Mouse (Mus musculus): ENCODE results near the gene Taar7f. TPM values are rescaled to one million over a fixed set of nuclear protein-coding genes. Genes with fewer than 3 reads are reported as not detected.
"Not testable (repeated sequence)": the region's sequence is repeated elsewhere in the genome, so short reads cannot be mapped to it uniquely, and the experiment has no call there.

Gene Taar7f
- polyA plus RNA-seq, 1 experiment from 2014 or later: not detected

DNA sequence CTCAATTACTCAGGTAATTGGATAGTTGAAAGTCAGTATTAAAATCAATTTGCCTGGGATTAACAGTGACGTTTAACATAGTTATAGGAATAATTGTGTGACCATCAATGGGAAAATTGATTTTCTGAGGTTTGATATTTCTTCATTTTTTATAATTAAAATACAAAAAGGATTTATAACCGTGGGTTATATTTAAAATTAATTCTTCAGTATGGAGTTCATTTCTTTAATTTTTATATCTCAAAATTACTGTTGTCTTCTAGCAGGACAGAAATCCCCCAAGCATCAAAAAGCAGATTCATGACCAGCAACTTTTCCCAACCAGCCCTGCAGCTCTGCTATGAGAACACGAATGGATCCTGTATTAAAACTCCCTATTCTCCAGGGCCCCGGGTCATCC, 26.9 kb downstream of the Taar7f start, which contains the start of gene Taar8a:
Gene Taar8a, plus strand, starts transcription at position 301 of the 400 bp plus-strand sequence.
- not testable (repeated sequence) for H3K27me3 ChIP-seq; H3K9ac ChIP-seq; H3K36me3 ChIP-seq; H3K4me1 ChIP-seq (replicated peaks); H3K4me3 ChIP-seq; H3K9me3 ChIP-seq (replicated peaks); H3K27ac ChIP-seq; H3K4me2 ChIP-seq; ATAC-seq (replicated peaks; ENCODE audit: insufficient number of reproducible peaks, insufficient read depth, low FRiP score, low read depth)
- 75% methylated on average over 2 of the region's 4 CpGs for WGBS

DNA sequence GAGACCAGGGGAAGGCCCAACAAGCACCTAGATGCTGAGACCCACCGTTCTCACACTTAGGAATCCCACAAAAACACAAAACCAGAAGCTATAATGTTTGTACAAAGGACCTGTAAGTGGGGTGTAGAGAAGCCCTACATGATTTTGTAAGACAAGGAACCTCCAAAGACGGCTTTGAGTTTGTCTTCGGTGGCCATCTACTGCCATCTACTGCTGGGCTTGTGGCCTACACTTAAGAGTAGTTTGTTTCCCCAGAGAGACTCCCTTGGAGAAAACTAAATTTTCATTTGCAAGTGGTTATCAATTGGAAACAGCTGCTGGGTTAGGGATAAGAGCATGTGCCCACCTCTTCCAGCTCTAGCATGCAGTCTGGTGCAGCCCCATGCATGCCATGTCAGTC, 30.9 kb downstream of the Taar7f start:
- no peaks in the 10 kb centered on the region for H3K4me1 ChIP-seq (replicated peaks)
- ATAC-seq (replicated peaks; ENCODE audit: insufficient number of reproducible peaks, insufficient read depth, low FRiP score, low read depth): no peak
- no peak overlapping the region for H3K4me2 ChIP-seq
- H3K9me3 ChIP-seq (replicated peaks): no peaks in the 10 kb centered on the region
- no peaks in the 10 kb centered on the region for H3K36me3 ChIP-seq
- no peak overlapping the region for H3K4me3 ChIP-seq
- no peak overlapping the region for H3K9ac ChIP-seq
- WGBS: 28% methylated on average over 3 of the region's 3 CpGs
- no peak overlapping the region for H3K27ac ChIP-seq
- no peaks in the 10 kb centered on the region for H3K27me3 ChIP-seq

DNA sequence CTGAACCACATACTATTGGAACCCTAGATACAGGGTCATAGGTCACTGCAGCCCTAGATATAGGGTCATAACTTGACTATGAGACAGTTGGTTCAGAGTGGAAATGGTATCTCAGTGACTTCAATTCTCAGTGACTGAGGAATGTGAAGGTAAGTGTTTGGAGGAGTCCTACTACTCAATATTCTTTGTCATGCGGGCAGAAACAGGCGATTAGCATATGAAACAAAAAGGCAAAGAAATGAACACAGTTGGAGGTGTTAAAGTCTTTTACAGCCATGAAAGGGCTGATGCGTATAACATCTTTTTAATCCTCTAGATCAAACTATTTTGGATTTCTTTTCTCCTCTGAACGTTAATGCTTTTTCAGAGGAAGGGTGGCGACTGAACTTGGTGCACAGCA, 36.6 kb downstream of the Taar7f start:
- H3K36me3 ChIP-seq: no peaks in the 10 kb centered on the region
- ATAC-seq (replicated peaks; ENCODE audit: insufficient number of reproducible peaks, insufficient read depth, low FRiP score, low read depth): no peak
- H3K4me3 ChIP-seq: no peak overlapping the region
- H3K4me2 ChIP-seq: no peak overlapping the region
- no peaks in the 10 kb centered on the region for H3K27me3 ChIP-seq
- 82% methylated on average over 5 of the region's 5 CpGs for WGBS
- H3K27ac ChIP-seq: no peak overlapping the region
- H3K9ac ChIP-seq: no peak overlapping the region
- no peaks in the 10 kb centered on the region for H3K4me1 ChIP-seq (replicated peaks)
- H3K9me3 ChIP-seq (replicated peaks): no peaks in the 10 kb centered on the region

DNA sequence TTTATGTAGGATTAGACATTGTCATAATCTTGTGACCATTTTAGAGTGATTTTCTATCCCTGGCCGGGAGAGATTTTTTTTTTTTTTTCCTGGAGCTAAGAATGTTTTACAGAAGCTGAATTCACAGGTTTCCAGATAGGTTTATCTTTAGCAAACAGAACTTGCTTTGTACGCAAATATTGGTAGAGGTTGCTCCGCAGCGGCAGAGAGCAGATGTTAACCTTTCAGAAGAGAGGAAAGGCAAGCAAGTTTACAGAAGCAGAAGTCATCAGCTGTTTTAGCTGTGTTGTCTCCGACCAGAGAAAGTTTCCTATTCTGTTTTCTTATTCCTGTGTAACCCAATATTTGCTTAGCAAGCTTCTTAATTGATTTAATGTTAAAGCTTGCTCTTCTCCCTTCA, 37.2 kb downstream of the Taar7f start:
- Histone ChIP-seq H3K4me2 (no peak overlapping the region), H3K9ac (no peak overlapping the region), H3K4me3 (no peak overlapping the region), H3K36me3 (no peaks in the 10 kb centered on the region), H3K27me3 (no peaks in the 10 kb centered on the region), H3K9me3 (replicated peaks) (no peaks in the 10 kb centered on the region), H3K27ac (no peak overlapping the region), H3K4me1 (replicated peaks) (no peaks in the 10 kb centered on the region)
- 52% methylated on average over 5 of the region's 5 CpGs for WGBS
- no peak for ATAC-seq (replicated peaks; ENCODE audit: insufficient number of reproducible peaks, insufficient read depth, low FRiP score, low read depth)

DNA sequence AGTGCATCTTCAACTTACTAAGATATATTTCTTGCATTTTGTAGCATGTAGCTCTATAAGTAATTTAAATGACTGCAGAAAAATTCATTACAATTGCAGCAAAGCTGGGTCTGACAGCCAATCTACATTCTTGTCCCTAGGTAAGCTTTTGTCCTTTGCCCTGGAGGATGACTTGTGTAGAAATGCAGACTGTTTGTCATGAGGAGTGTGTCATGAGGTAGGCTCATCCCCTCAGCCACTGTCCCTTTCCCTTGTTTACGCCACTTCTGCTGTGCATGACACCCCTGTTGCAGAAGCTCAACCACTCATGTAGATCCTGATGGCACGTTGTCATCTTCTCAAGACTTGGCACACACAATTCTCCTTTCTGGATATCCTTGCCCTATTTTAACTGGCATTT, 37.9 kb downstream of the Taar7f start:
- no peak overlapping the region for H3K27ac ChIP-seq
- no peak overlapping the region for H3K4me2 ChIP-seq
- no peaks in the 10 kb centered on the region for H3K9me3 ChIP-seq (replicated peaks)
- no peaks in the 10 kb centered on the region for H3K36me3 ChIP-seq
- H3K27me3 ChIP-seq: no peaks in the 10 kb centered on the region
- 88% methylated on average over 2 of the region's 2 CpGs for WGBS
- H3K4me1 ChIP-seq (replicated peaks): no peaks in the 10 kb centered on the region
- no peak overlapping the region for H3K4me3 ChIP-seq
- no peak overlapping the region for H3K9ac ChIP-seq
- no peak for ATAC-seq (replicated peaks; ENCODE audit: insufficient number of reproducible peaks, insufficient read depth, low FRiP score, low read depth)

DNA sequence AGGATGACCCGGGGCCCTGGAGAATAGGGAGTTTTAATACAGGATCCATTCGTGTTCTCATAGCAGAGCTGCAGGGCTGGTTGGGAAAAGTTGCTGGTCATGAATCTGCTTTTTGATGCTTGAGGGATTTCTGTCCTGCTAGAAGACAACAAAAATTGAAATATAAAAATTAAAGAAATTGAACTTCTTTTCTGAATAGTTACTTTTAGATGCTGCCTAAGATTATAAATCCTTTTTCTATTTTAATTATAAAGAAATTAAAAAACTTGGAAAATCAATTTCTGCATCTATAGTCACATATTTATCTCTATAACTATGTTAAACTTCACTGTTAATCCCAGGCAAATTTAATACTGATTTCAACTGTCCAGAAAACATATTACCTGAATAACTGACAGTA, 42.9 kb downstream of the Taar7f start, which contains the start of gene Taar8b:
Gene Taar8b, minus strand, starts transcription at position 101 of the 400 bp plus-strand sequence.
- no peak within 1 kb of the TSS for H3K27ac ChIP-seq
- no peaks in the 10 kb centered on the region for H3K27me3 ChIP-seq
- no peaks in the 10 kb centered on the region for H3K4me1 ChIP-seq (replicated peaks)
- H3K9me3 ChIP-seq (replicated peaks): no peaks in the 10 kb centered on the region
- 62% methylated on average over 2 of the region's 2 CpGs for WGBS
- no peak within 1 kb of the TSS for H3K4me2 ChIP-seq
- H3K4me3 ChIP-seq: no peak within 1 kb of the TSS
- no peak within 1 kb of the TSS for H3K9ac ChIP-seq
- H3K36me3 ChIP-seq: no peaks in the 10 kb centered on the region
- ATAC-seq (replicated peaks; ENCODE audit: insufficient number of reproducible peaks, insufficient read depth, low FRiP score, low read depth): no peak

DNA sequence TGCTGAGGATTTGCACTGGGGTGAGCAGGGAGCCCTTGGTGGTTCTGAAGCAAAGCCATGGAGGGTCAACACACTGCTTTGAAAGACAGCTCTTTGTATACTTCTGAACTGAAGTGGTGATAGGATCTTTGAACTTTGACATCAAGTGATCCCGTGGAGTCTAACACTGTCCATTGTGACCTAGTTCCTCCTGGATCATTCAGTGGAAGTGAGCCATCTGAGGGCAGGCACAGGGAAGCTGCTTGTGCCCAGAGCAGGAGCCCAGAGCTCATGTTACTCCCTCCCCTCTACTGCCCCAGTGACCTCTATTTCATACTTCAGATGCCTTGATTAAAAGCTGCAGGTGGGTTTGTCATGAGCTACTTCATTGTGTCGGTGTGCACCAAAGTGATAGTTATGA, 47.7 kb downstream of the Taar7f start:
- H3K4me1 ChIP-seq (replicated peaks); H3K4me3 ChIP-seq; ATAC-seq (replicated peaks; ENCODE audit: insufficient number of reproducible peaks, insufficient read depth, low FRiP score, low read depth); H3K27ac ChIP-seq; H3K36me3 ChIP-seq; H3K9me3 ChIP-seq (replicated peaks); H3K9ac ChIP-seq; H3K27me3 ChIP-seq; H3K4me2 ChIP-seq: not testable (repeated sequence)
- WGBS: 57% methylated on average over 2 of the region's 2 CpGs

Other genes starting within 250 kb of the Taar7f start
- gene Vnn3, start 198.0 kb upstream of the Taar7f start, polyA plus RNA-seq (2015; fragmentation: Nextera tagmentation; extraction: Ambion mirVana): 0.15 and 0.22 TPM in 2 replicates
- 2.1 and 2.2 TPM in 2 replicates for gene Vnn1, start 154.8 kb upstream of the Taar7f start, polyA plus RNA-seq (2015; fragmentation: Nextera tagmentation; extraction: Ambion mirVana)
- not detected in 2 replicates for gene Taar1, start 129.2 kb upstream of the Taar7f start, polyA plus RNA-seq (2015; fragmentation: Nextera tagmentation; extraction: Ambion mirVana)
- not detected in 2 replicates for gene Taar2, start 110.9 kb upstream of the Taar7f start, polyA plus RNA-seq (2015; fragmentation: Nextera tagmentation; extraction: Ambion mirVana)
- gene Taar3, start 100.0 kb upstream of the Taar7f start, polyA plus RNA-seq (2015; fragmentation: Nextera tagmentation; extraction: Ambion mirVana): not detected in 2 replicates
- not detected in 2 replicates for gene Taar4, start 89.0 kb upstream of the Taar7f start, polyA plus RNA-seq (2015; fragmentation: Nextera tagmentation; extraction: Ambion mirVana)
- gene Taar5, start 78.8 kb upstream of the Taar7f start, polyA plus RNA-seq (2015; fragmentation: Nextera tagmentation; extraction: Ambion mirVana): not detected in 2 replicates
- gene Taar6, start 63.9 kb upstream of the Taar7f start, polyA plus RNA-seq (2015; fragmentation: Nextera tagmentation; extraction: Ambion mirVana): not detected in 2 replicates
- not detected in 2 replicates for gene Taar7a, start 56.0 kb upstream of the Taar7f start, polyA plus RNA-seq (2015; fragmentation: Nextera tagmentation; extraction: Ambion mirVana)
- gene Taar7b, start 49.6 kb upstream of the Taar7f start, polyA plus RNA-seq (2015; fragmentation: Nextera tagmentation; extraction: Ambion mirVana): not detected in 2 replicates
- gene Taar7d, start 22.3 kb upstream of the Taar7f start, polyA plus RNA-seq (2015; fragmentation: Nextera tagmentation; extraction: Ambion mirVana): not detected in 2 replicates
- not detected in 2 replicates for gene Taar7e, start 11.9 kb upstream of the Taar7f start, polyA plus RNA-seq (2015; fragmentation: Nextera tagmentation; extraction: Ambion mirVana)
- not detected in 2 replicates for gene Taar8a, start 27.0 kb downstream of the Taar7f start, polyA plus RNA-seq (2015; fragmentation: Nextera tagmentation; extraction: Ambion mirVana)
- not detected in 2 replicates for gene Taar8b, start 42.8 kb downstream of the Taar7f start, polyA plus RNA-seq (2015; fragmentation: Nextera tagmentation; extraction: Ambion mirVana)
- not detected in 2 replicates for gene Taar8c, start 52.4 kb downstream of the Taar7f start, polyA plus RNA-seq (2015; fragmentation: Nextera tagmentation; extraction: Ambion mirVana)
- gene Taar9, start 60.0 kb downstream of the Taar7f start, polyA plus RNA-seq (2015; fragmentation: Nextera tagmentation; extraction: Ambion mirVana): not detected in 2 replicates
- gene Stx7, start 99.8 kb downstream of the Taar7f start, polyA plus RNA-seq (2015; fragmentation: Nextera tagmentation; extraction: Ambion mirVana): 68.4 and 74.8 TPM in 2 replicates
- 11.4 and 12.8 TPM in 2 replicates for gene Moxd1, start 174.0 kb downstream of the Taar7f start, polyA plus RNA-seq (2015; fragmentation: Nextera tagmentation; extraction: Ambion mirVana)